9 mouse cellular contexts compared by ENCODE assay signal in the genomic region with DNA sequence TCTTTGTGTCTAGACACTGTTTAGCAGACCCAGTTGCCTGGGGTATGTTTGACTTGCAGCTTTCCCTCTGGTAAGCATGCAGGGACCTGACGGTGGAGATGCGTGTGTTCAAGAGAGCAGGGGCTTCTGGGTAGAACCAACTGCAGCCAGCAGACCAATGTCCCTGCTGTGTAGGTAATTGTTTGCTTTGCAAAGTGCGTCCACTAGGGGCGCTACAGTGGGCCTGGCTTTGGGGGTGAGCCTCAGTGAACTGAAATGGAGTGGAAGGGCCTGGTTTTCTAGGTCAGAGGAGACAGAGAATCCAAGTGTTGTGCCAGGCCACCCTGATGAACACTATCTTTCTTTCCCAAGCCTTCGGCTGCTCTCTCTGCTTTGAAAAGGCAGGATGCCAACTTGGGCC.
DNase-seq lines count a peak whose midpoint lies in the region; ATAC-seq and TF ChIP-seq lines count a peak whose summit lies in the region.
"Had no signal": no experiment of that assay in that cellular context is flagged by ENCODE, and none has a peak within 500 bp of the region (broad histone marks: within the 10 kb centered on the region; RNA-seq: fewer than 3 reads in every experiment).

No protein-coding gene starts in this region.

- no peak overlapping the region for H3K4me3 ChIP-seq in intestine, embryonic 14.5 days (ENCODE audit: low read depth, low read length)
- H3K4me3 ChIP-seq in intestine, embryonic 16.5 days (ENCODE audit: low read length): no peak overlapping the region
- H3K4me3 ChIP-seq in forebrain, embryonic 14.5 days (ENCODE audit: low read depth, low read length): no peak overlapping the region
- H3K4me3 ChIP-seq in olfactory bulb, adult 2 months (ENCODE audit: insufficient read depth, low read depth, low read length): no peak overlapping the region
- H3K4me3 ChIP-seq: lung, embryonic 15.5 days had no signal

- DNase-seq in intestine, embryonic 14.5 days (ENCODE audit: low spot score): peak; percentile 63
- peak; percentile 10 for DNase-seq in thymus, postnatal 25 days
- no peak for DNase-seq in thymus, adult 18-20 months
- DNase-seq in forebrain, embryonic 14.5 days (ENCODE audit: low spot score): no peak
- no peak for DNase-seq in spleen, postnatal 4 days (ENCODE audit: low spot score in 2 of 2)
- no peak for DNase-seq in left cerebral cortex, postnatal 10 days (ENCODE audit: extremely low spot score in 1 of 2, low spot score in 2 of 2)

- intact Hi-C loops in left cerebral cortex, postnatal 10 days (cut with DNase I): loop anchor here (10.0 kb wide), 1 partner anchor 45 kb away; no protein-coding TSS in a partner anchor

- ATAC-seq in intestine, embryonic 14.5 days (replicated peaks; ENCODE audit: low FRiP score, low TSS enrichment, low read depth): no peak
- no peak for ATAC-seq in intestine, embryonic 16.5 days
- ATAC-seq in forebrain, embryonic 14.5 days: no peak

- TF ChIP-seq POLR2A in olfactory bulb, adult 2 months (IDR thresholded peaks at IDR 0.05; ENCODE audit: insufficient read depth, low read depth, low read length): no peak

- no peaks in the 10 kb centered on the region for H3K27me3 ChIP-seq in intestine, embryonic 14.5 days (replicated peaks; ENCODE audit: control insufficient read depth, insufficient read depth, low read length)
- H3K27me3 ChIP-seq in intestine, embryonic 16.5 days (replicated peaks; ENCODE audit: control insufficient read depth, insufficient read depth, low read length): no peaks in the 10 kb centered on the region
- H3K27me3 ChIP-seq in forebrain, embryonic 14.5 days (replicated peaks; ENCODE audit: control insufficient read depth, insufficient read depth, low read length): no peaks in the 10 kb centered on the region
- H3K27me3 ChIP-seq: lung, embryonic 15.5 days had no signal

- H3K9me3 ChIP-seq in intestine, embryonic 14.5 days (ENCODE audit: control insufficient read depth, low read length): no peaks in the 10 kb centered on the region
- no peaks in the 10 kb centered on the region for H3K9me3 ChIP-seq in intestine, embryonic 16.5 days (ENCODE audit: control insufficient read depth, low read length)
- no peaks in the 10 kb centered on the region for H3K9me3 ChIP-seq in forebrain, embryonic 14.5 days (replicated peaks; ENCODE audit: control insufficient read depth, low read length)
- H3K9me3 ChIP-seq: lung, embryonic 15.5 days had no signal

- H3K4me1 ChIP-seq in intestine, embryonic 14.5 days (replicated peaks; ENCODE audit: control insufficient read depth, insufficient read depth, low read length): no peaks in the 10 kb centered on the region
- no peaks in the 10 kb centered on the region for H3K4me1 ChIP-seq in intestine, embryonic 16.5 days (ENCODE audit: control insufficient read depth, insufficient read depth, low read length)
- peaks cover 11% of the 10 kb centered on the region for H3K4me1 ChIP-seq in forebrain, embryonic 14.5 days (ENCODE audit: control insufficient read depth, insufficient read depth, low read length)
- H3K4me1 ChIP-seq in olfactory bulb, adult 2 months (ENCODE audit: control insufficient read depth, insufficient read depth, low read length): peaks cover 62% of the 10 kb centered on the region
- H3K4me1 ChIP-seq: lung, embryonic 15.5 days had no signal

- no peaks in the 10 kb centered on the region for H3K36me3 ChIP-seq in intestine, embryonic 14.5 days (ENCODE audit: control insufficient read depth, insufficient read depth, low read length)
- H3K36me3 ChIP-seq in intestine, embryonic 16.5 days (ENCODE audit: control insufficient read depth, insufficient read depth, low read length): no peaks in the 10 kb centered on the region
- no peaks in the 10 kb centered on the region for H3K36me3 ChIP-seq in forebrain, embryonic 14.5 days (ENCODE audit: control insufficient read depth, insufficient read depth, low read length)
- H3K36me3 ChIP-seq: lung, embryonic 15.5 days had no signal

- WGBS in intestine, embryonic 14.5 days: 50% methylated on average over 5 of the region's 5 CpGs
- WGBS in intestine, embryonic 16.5 days: 56% methylated on average over 5 of the region's 5 CpGs
- WGBS in forebrain, embryonic 14.5 days: 52% methylated on average over 5 of the region's 5 CpGs
- WGBS in olfactory bulb, adult 2 months: 45% methylated on average over 5 of the region's 5 CpGs

- H3K4me2 ChIP-seq in intestine, embryonic 14.5 days (ENCODE audit: low read length): no peak overlapping the region
- H3K4me2 ChIP-seq in intestine, embryonic 16.5 days (ENCODE audit: low read depth, low read length): no peak overlapping the region
- no peak overlapping the region for H3K4me2 ChIP-seq in forebrain, embryonic 14.5 days (ENCODE audit: low read length)
- H3K4me2 ChIP-seq: lung, embryonic 15.5 days had no signal

- H3K9ac ChIP-seq in intestine, embryonic 14.5 days (ENCODE audit: low read length): no peak overlapping the region
- H3K9ac ChIP-seq in intestine, embryonic 16.5 days (ENCODE audit: low read depth, low read length): no peak overlapping the region
- H3K9ac ChIP-seq in forebrain, embryonic 14.5 days (ENCODE audit: low read length): no peak overlapping the region
- H3K9ac ChIP-seq: lung, embryonic 15.5 days had no signal

- peak; percentile 79 for TF ChIP-seq CTCF in olfactory bulb, adult 2 months (IDR thresholded peaks at IDR 0.05; ENCODE audit: insufficient read depth, low read depth, low read length)

- no peak overlapping the region for H3K27ac ChIP-seq in intestine, embryonic 14.5 days (ENCODE audit: low read depth)
- H3K27ac ChIP-seq in intestine, embryonic 16.5 days (ENCODE audit: low read length): no peak overlapping the region
- peak overlapping the region; percentile 69; the same call in 1 of the 2 replicates for H3K27ac ChIP-seq in forebrain, embryonic 14.5 days (ENCODE audit: low read depth, low read length)
- H3K27ac ChIP-seq in olfactory bulb, adult 2 months (ENCODE audit: insufficient read depth, low read depth, low read length): peak overlapping the region; percentile 55
- H3K27ac ChIP-seq: lung, embryonic 15.5 days had no signal

Comparison
In these comparisons a context has a peak if more than half of its experiments do, and no peak if none do; other contexts are left out.
1. DNase-seq: peak in intestine, embryonic 14.5 days (single experiment) and thymus, postnatal 25 days (single experiment); none in thymus, adult 18-20 months (0 of 2), forebrain, embryonic 14.5 days (single experiment), spleen, postnatal 4 days (0 of 2) and left cerebral cortex, postnatal 10 days (0 of 2).
2. H3K27ac ChIP-seq: peak in forebrain, embryonic 14.5 days (single experiment) and olfactory bulb, adult 2 months (single experiment); none in intestine, embryonic 14.5 days (single experiment) and intestine, embryonic 16.5 days (single experiment).